Mouse (Mus musculus) limb, embryonic 15.5 days (tissue): Measurements from ENCODE around the gene Arhgef12. TPM values are rescaled to one million over a fixed set of nuclear protein-coding genes. Genes with fewer than 3 reads are reported as not detected.
A peak's percentile ranks its signal among the peaks of the same experiment; 100 is the strongest.

ENCODE experiments used
- ATAC-seq: fragments of 200-750 bp; cut with Nextera tagmentation; 2 replicates; pipeline ENCODE4 v1.8.0; 2017; ENCODE audit warnings: low read depth, moderate TSS enrichment; ENCODE audit not compliant: insufficient number of reproducible peaks, low FRiP score, low TSS enrichment
- H3K27ac ChIP-seq: fragments of 300-500 bp; sonication (generic); 2 replicates; pipeline ENCODE4 v1.5.1; 2015; ENCODE audit warnings: moderate library complexity, mild to moderate bottlenecking, inconsistent platforms
- H3K27me3 ChIP-seq: fragments of 300-500 bp; sonication (generic); 2 replicates; pipeline ENCODE4 v1.6.1; 2015; ENCODE audit warnings: inconsistent platforms
- H3K36me3 ChIP-seq: fragments of 300-500 bp; sonication (generic); 2 replicates; pipeline ENCODE4 v1.6.1; 2015; ENCODE audit warnings: inconsistent platforms
- H3K4me1 ChIP-seq: fragments of 300-500 bp; sonication (generic); 2 replicates; pipeline ENCODE4 v1.6.1; 2015; ENCODE audit warnings: inconsistent platforms
- H3K4me2 ChIP-seq: fragments of 300-500 bp; sonication (generic); 2 replicates; pipeline ENCODE4 v1.6.1; 2015; ENCODE audit warnings: mild to moderate bottlenecking, inconsistent platforms
- H3K4me3 ChIP-seq: fragments of 300-500 bp; sonication (generic); 2 replicates; pipeline ENCODE4 v1.5.1; 2015; ENCODE audit warnings: mild to moderate bottlenecking, inconsistent platforms
- H3K9ac ChIP-seq: fragments of 300-500 bp; sonication (generic); 2 replicates; pipeline ENCODE4 v1.6.1; 2015; ENCODE audit warnings: inconsistent platforms
- H3K9me3 ChIP-seq: fragments of 300-500 bp; sonication (generic); 2 replicates; pipeline ENCODE4 v1.6.1; 2016; ENCODE audit warnings: inconsistent platforms
- WGBS: fragments of 180-500 bp; shearing (Covaris S2); methylation state at CpG from one replicate; pipeline ENCODE4 v1.1.7; 2015; 5-methylcytosine and 5-hydroxymethylcytosine counted together
- polyA plus RNA-seq: library from polyadenylated mRNA; unstranded; fragments of >200 nt; fragmentation: Nextera tagmentation; extraction: Ambion mirVana; gene quantifications from 2 replicates; pipeline ENCODE4 v1.2.1, GENCODE M21; 2015

Arhgef12 gene
- polyA plus RNA-seq, 1 experiment from 2014 or later, result 13.2 TPM

GRCm38 (mm10) chr9:43021515-43022251, 85.4 kb downstream of the Arhgef12 start:
- no peak overlapping the region for H3K9ac ChIP-seq
- no peak overlapping the region for H3K27ac ChIP-seq
- H3K9me3 ChIP-seq, result no peaks in the 10 kb centered on the region
- H3K4me1 ChIP-seq, result no peaks in the 10 kb centered on the region
- ATAC-seq, result no peak
- WGBS, result 77% methylated on average over 5 of the region's 5 CpGs
- no peak overlapping the region for H3K4me2 ChIP-seq
- no peak overlapping the region for H3K4me3 ChIP-seq
- H3K36me3 ChIP-seq, result peaks cover 23% of the 10 kb centered on the region
- no peaks in the 10 kb centered on the region for H3K27me3 ChIP-seq

GRCm38 (mm10) chr9:43019656-43020055, 87.4 kb downstream of the Arhgef12 start:
- no peaks in the 10 kb centered on the region for H3K9me3 ChIP-seq
- H3K9ac ChIP-seq, result no peak overlapping the region
- H3K27ac ChIP-seq, result no peak overlapping the region
- peaks cover 24% of the 10 kb centered on the region for H3K36me3 ChIP-seq
- no peaks in the 10 kb centered on the region for H3K4me1 ChIP-seq
- 92% methylated on average over 9 of the region's 9 CpGs for WGBS
- no peak for ATAC-seq
- H3K27me3 ChIP-seq, result no peaks in the 10 kb centered on the region
- H3K4me3 ChIP-seq, result no peak overlapping the region
- H3K4me2 ChIP-seq, result no peak overlapping the region

- no peaks in the 10 kb centered on the region for H3K4me1 ChIP-seq
- H3K9me3 ChIP-seq, result no peaks in the 10 kb centered on the region
- no peak overlapping the region for H3K27ac ChIP-seq
- H3K4me2 ChIP-seq, result no peak overlapping the region
- no peaks in the 10 kb centered on the region for H3K27me3 ChIP-seq
- H3K4me3 ChIP-seq, result no peak overlapping the region
- WGBS, result 83% methylated on average over 5 of the region's 5 CpGs
- H3K36me3 ChIP-seq, result peaks cover 27% of the 10 kb centered on the region
- ATAC-seq, result no peak
- no peak overlapping the region for H3K9ac ChIP-seq
Measured at GRCm38 (mm10) chr9:43015786-43016185, 91.3 kb downstream of the Arhgef12 start.

GRCm38 (mm10) chr9:43015366-43015765, 91.7 kb downstream of the Arhgef12 start:
- no peak overlapping the region for H3K4me2 ChIP-seq
- WGBS, result 75% methylated on average over 2 of the region's 2 CpGs
- peaks cover 27% of the 10 kb centered on the region for H3K36me3 ChIP-seq
- no peak overlapping the region for H3K27ac ChIP-seq
- H3K4me3 ChIP-seq, result no peak overlapping the region
- no peak overlapping the region for H3K9ac ChIP-seq
- no peak for ATAC-seq
- no peaks in the 10 kb centered on the region for H3K9me3 ChIP-seq
- no peaks in the 10 kb centered on the region for H3K4me1 ChIP-seq
- H3K27me3 ChIP-seq, result no peaks in the 10 kb centered on the region

- no peaks in the 10 kb centered on the region for H3K9me3 ChIP-seq
- no peaks in the 10 kb centered on the region for H3K27me3 ChIP-seq
- WGBS, result 85% methylated on average over 1 of the region's 1 CpGs
- H3K9ac ChIP-seq, result no peak overlapping the region
- no peak overlapping the region for H3K27ac ChIP-seq
- H3K4me3 ChIP-seq, result no peak overlapping the region
- no peaks in the 10 kb centered on the region for H3K4me1 ChIP-seq
- no peak for ATAC-seq
- H3K36me3 ChIP-seq, result peaks cover 29% of the 10 kb centered on the region
- no peak overlapping the region for H3K4me2 ChIP-seq
Measured at GRCm38 (mm10) chr9:43014886-43015285, 92.2 kb downstream of the Arhgef12 start.

GRCm38 (mm10) chr9:43012541-43012940, 94.5 kb downstream of the Arhgef12 start:
- Histone ChIP-seq H3K9me3 (no peaks in the 10 kb centered on the region), H3K27me3 (no peaks in the 10 kb centered on the region), H3K36me3 (peaks cover 31% of the 10 kb centered on the region), H3K4me3 (no peak overlapping the region), H3K9ac (no peak overlapping the region), H3K27ac (no peak overlapping the region), H3K4me1 (no peaks in the 10 kb centered on the region), H3K4me2 (no peak overlapping the region)
- 75% methylated on average over 5 of the region's 5 CpGs for WGBS
- no peak for ATAC-seq

- Histone ChIP-seq H3K4me2 (no peak overlapping the region), H3K4me3 (no peak overlapping the region), H3K36me3 (peaks cover 33% of the 10 kb centered on the region), H3K4me1 (no peaks in the 10 kb centered on the region), H3K27ac (no peak overlapping the region), H3K9me3 (no peaks in the 10 kb centered on the region), H3K9ac (no peak overlapping the region), H3K27me3 (no peaks in the 10 kb centered on the region)
- no peak for ATAC-seq
- WGBS, result 68% methylated on average over 4 of the region's 4 CpGs
Measured at GRCm38 (mm10) chr9:43011061-43011460, 96.0 kb downstream of the Arhgef12 start.

GRCm38 (mm10) chr9:43003881-43004280, 103.2 kb downstream of the Arhgef12 start:
- Histone ChIP-seq H3K4me2 (no peak overlapping the region), H3K4me3 (no peak overlapping the region), H3K36me3 (peaks cover 71% of the 10 kb centered on the region), H3K4me1 (no peaks in the 10 kb centered on the region), H3K27ac (no peak overlapping the region), H3K27me3 (no peaks in the 10 kb centered on the region), H3K9ac (no peak overlapping the region), H3K9me3 (no peaks in the 10 kb centered on the region)
- no peak for ATAC-seq
- 28% methylated on average over 5 of the region's 5 CpGs for WGBS

GRCm38 (mm10) chr9:43003017-43003416, 104.0 kb downstream of the Arhgef12 start:
- H3K36me3 ChIP-seq, result peaks cover 78% of the 10 kb centered on the region
- no peak overlapping the region for H3K27ac ChIP-seq
- no peaks in the 10 kb centered on the region for H3K4me1 ChIP-seq
- no peak overlapping the region for H3K9ac ChIP-seq
- no peaks in the 10 kb centered on the region for H3K27me3 ChIP-seq
- H3K4me2 ChIP-seq, result no peak overlapping the region
- no peak overlapping the region for H3K4me3 ChIP-seq
- ATAC-seq, result no peak
- 81% methylated on average over 4 of the region's 4 CpGs for WGBS
- H3K9me3 ChIP-seq, result no peaks in the 10 kb centered on the region

- ATAC-seq, result no peak
- peaks cover 81% of the 10 kb centered on the region for H3K36me3 ChIP-seq
- WGBS, result 87% methylated on average over 11 of the region's 11 CpGs
Measured at GRCm38 (mm10) chr9:43000595-43001250, 106.3 kb downstream of the Arhgef12 start.

GRCm38 (mm10) chr9:43000070-43000469, 107.0 kb downstream of the Arhgef12 start:
- Histone ChIP-seq H3K4me1 (no peaks in the 10 kb centered on the region), H3K9me3 (no peaks in the 10 kb centered on the region), H3K36me3 (peaks cover 83% of the 10 kb centered on the region), H3K4me2 (no peak overlapping the region), H3K27ac (no peak overlapping the region), H3K9ac (no peak overlapping the region), H3K27me3 (no peaks in the 10 kb centered on the region), H3K4me3 (no peak overlapping the region)
- 95% methylated on average over 1 of the region's 1 CpGs for WGBS
- ATAC-seq, result no peak

More at GRCm38 (mm10) chr9:43000595-43001250, 106.3 kb downstream of the Arhgef12 start:
- Histone ChIP-seq H3K27ac (no peak overlapping the region), H3K27me3 (no peaks in the 10 kb centered on the region), H3K4me2 (no peak overlapping the region), H3K9me3 (no peaks in the 10 kb centered on the region), H3K4me3 (no peak overlapping the region), H3K9ac (no peak overlapping the region), H3K4me1 (no peaks in the 10 kb centered on the region)

GRCm38 (mm10) chr9:42997526-42997925, 109.5 kb downstream of the Arhgef12 start:
- Histone ChIP-seq H3K4me3 (no peak overlapping the region), H3K9ac (0 out of 2 replicates have a peak overlapping the region, but pooled peaks have one; percentile 17), H3K4me2 (no peak overlapping the region), H3K4me1 (no peaks in the 10 kb centered on the region), H3K36me3 (peaks cover 81% of the 10 kb centered on the region), H3K27ac (no peak overlapping the region), H3K27me3 (no peaks in the 10 kb centered on the region), H3K9me3 (no peaks in the 10 kb centered on the region)
- no peak for ATAC-seq
- WGBS, result 93% methylated on average over 6 of the region's 6 CpGs
